Mouse (Mus musculus) monocyte, adult 59 days (primary cell): Measurements from ENCODE around the gene Ifnar1. TPM values are rescaled to one million over a fixed set of nuclear protein-coding genes. Genes with fewer than 3 reads are reported as not detected.

ENCODE experiments used
- total RNA-seq, 2 experiments: library from RNA; stranded (reverse); gene quantifications; one replicate each; pipeline ENCODE4 v1.2.4; 2023

Gene Ifnar1
- total RNA-seq, result 100 to 1,000 TPM; 148 to 173 TPM

GRCm38 (mm10) chr16:91484808-91485700, at the start of gene Ifnar1:
TSS of gene Ifnar1 (plus strand) at chr16:91485238.

DNA sequence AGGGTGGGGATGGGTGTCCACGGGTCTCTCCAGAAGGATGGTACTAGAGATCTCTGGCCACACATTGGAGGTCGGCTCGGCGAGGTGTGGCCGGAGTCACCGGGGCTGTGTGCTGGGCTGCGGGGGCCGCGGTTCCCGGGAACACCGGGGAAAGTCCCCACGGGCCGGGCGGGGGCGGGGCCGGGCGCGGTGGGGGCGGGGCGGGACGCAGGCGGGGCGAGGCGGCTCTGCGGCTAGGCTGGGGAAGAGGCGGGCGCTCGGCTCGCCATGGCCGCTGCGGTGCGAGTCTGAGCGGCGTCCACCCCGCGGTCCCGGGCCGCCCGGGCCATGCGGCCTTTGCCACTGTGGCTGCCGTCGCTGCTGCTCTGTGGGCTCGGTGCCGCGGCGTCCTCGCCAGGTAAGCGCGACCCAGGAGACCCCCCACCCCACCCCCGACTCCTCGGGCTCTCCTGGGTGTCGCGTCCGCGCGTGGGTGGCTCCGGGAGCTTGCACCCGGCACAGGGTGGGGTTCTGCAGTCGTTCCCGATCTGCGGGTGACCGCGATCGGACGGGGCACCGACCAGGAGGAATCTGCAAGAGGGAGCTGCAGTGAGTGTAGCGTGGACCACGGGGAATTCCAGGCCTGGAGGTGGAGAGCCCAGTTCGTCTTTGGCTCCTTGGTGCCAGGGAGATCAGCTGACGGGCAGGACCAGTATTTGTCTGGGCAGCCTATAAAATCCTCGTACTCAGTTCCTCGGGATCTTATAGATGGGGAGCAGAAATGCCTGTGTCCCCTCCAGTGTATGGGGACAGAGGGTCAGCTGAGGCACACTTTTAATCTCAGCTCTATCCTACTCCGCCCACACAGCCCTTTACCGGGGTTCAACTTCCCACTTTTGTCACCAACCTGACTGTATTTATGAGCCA, 62.1 kb downstream of the Ifnar1 start, which contains the start of gene Ifngr2:
Ifngr2 (plus strand) TSS at position 237 of the 906 bp plus-strand sequence.

Other genes with a start within 250 kb of the Ifnar1 start
- gene Olig1, start 215.5 kb upstream of the Ifnar1 start, total RNA-seq, result not detected
- gene Ifnar2, start 112.5 kb upstream of the Ifnar1 start, total RNA-seq, result 100 to 1,000 TPM; 199 to 204 TPM
- gene Gm21970, start 93.5 kb upstream of the Ifnar1 start, total RNA-seq, result under 1 TPM in 1 of 2 experiments, not detected in 1; 1.00 TPM
- 100 to 1,000 TPM; 114 to 126 TPM for gene Il10rb, start 79.1 kb upstream of the Ifnar1 start, total RNA-seq
- gene Ifngr2, start 61.8 kb downstream of the Ifnar1 start, total RNA-seq, result 100 to 1,000 TPM; 112 to 114 TPM
- 10 to 100 TPM; 58.4 to 63.2 TPM for gene Tmem50b, start 112.6 kb downstream of the Ifnar1 start, total RNA-seq
- gene Dnajc28, start 133.8 kb downstream of the Ifnar1 start, total RNA-seq, result 1 to 10 TPM; 1.3 to 1.8 TPM
- gene Gart, start 161.7 kb downstream of the Ifnar1 start, total RNA-seq, result 10 to 100 TPM; 41.4 to 43.2 TPM
- gene Son, start 162.3 kb downstream of the Ifnar1 start, total RNA-seq, result 100 to 1,000 TPM; 367 to 387 TPM
- 10 to 100 TPM; 19.1 to 19.8 TPM for gene Donson, start 203.5 kb downstream of the Ifnar1 start, total RNA-seq
- 10 to 100 TPM; 43.8 to 48.0 TPM for gene Cryzl1, start 243.7 kb downstream of the Ifnar1 start, total RNA-seq
- 10 to 100 TPM; 34.1 to 44.7 TPM for gene Itsn1, start 244.0 kb downstream of the Ifnar1 start, total RNA-seq